Mouse (Mus musculus): ENCODE results near the gene Atp13a5. TPM values are rescaled to one million over a fixed set of nuclear protein-coding genes. Genes with fewer than 3 reads are reported as not detected.

Gene Atp13a5
- polyA plus RNA-seq, 1 experiment, result 0.03 TPM

- H3K27me3 ChIP-seq (ENCODE audit: control insufficient read depth, insufficient read depth, low read length), result no peaks in the 10 kb centered on the region
- 64% methylated on average over 5 of the region's 5 CpGs for WGBS
- H3K36me3 ChIP-seq (ENCODE audit: control insufficient read depth, insufficient read depth, low read length), result no peaks in the 10 kb centered on the region
- TF ChIP-seq CTCF (IDR thresholded peaks at IDR 0.05; ENCODE audit: borderline replicate concordance, control insufficient read depth, extremely low read depth, insufficient read depth, low read length, poor library complexity) (no peak), POLR2A (IDR thresholded peaks at IDR 0.05; ENCODE audit: control insufficient read depth, extremely low read depth, insufficient read depth, low read length, poor library complexity) (no peak)
- H3K4me3 ChIP-seq (ENCODE audit: control insufficient read depth, insufficient read depth, low read length), result no peak overlapping the region
- H3K27ac ChIP-seq (ENCODE audit: control insufficient read depth, insufficient read depth, low read length), result no peak overlapping the region
- no peak for DNase-seq
- H3K4me1 ChIP-seq (replicated peaks; ENCODE audit: control insufficient read depth, insufficient read depth, low read length), result no peaks in the 10 kb centered on the region
Measured at GRCm38 (mm10) chr16:29198461-29198860, 180.1 kb downstream of the Atp13a5 start.

- Histone ChIP-seq H3K36me3 (ENCODE audit: control insufficient read depth, insufficient read depth, low read length) (no peaks in the 10 kb centered on the region), H3K4me3 (ENCODE audit: control insufficient read depth, insufficient read depth, low read length) (no peak overlapping the region), H3K27ac (ENCODE audit: control insufficient read depth, insufficient read depth, low read length) (no peak overlapping the region), H3K27me3 (ENCODE audit: control insufficient read depth, insufficient read depth, low read length) (no peaks in the 10 kb centered on the region), H3K4me1 (replicated peaks; ENCODE audit: control insufficient read depth, insufficient read depth, low read length) (no peaks in the 10 kb centered on the region)
- TF ChIP-seq CTCF (IDR thresholded peaks at IDR 0.05; ENCODE audit: borderline replicate concordance, control insufficient read depth, extremely low read depth, insufficient read depth, low read length, poor library complexity) (no peak), POLR2A (IDR thresholded peaks at IDR 0.05; ENCODE audit: control insufficient read depth, extremely low read depth, insufficient read depth, low read length, poor library complexity) (no peak)
- no peak for DNase-seq
- 83% methylated on average over 1 of the region's 1 CpGs for WGBS
Measured at GRCm38 (mm10) chr16:29195156-29195555, 183.4 kb downstream of the Atp13a5 start.

DNA sequence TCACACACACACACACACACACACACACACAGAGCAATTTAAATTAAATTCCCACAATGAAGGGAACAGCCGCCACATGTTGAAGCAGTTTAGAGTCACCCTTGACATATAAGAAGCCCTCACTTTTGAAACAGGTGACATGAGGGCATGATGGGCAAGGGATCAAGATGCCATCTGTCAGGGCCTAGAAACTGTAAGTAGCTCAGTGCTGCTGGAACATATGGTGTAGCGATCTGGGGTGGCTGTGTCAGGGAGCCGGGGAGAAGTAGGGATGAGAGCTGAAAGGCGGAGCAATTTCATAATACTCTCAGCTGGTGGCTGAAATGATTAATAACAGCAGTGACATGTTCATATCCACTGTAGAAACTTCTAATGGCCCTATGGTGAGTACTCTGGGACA lies 184.6 kb downstream of the Atp13a5 start:
- DNase-seq, result no peak
- WGBS, result 96% methylated on average over 4 of the region's 4 CpGs
- no peaks in the 10 kb centered on the region for H3K4me1 ChIP-seq (replicated peaks; ENCODE audit: control insufficient read depth, insufficient read depth, low read length)
- no peaks in the 10 kb centered on the region for H3K36me3 ChIP-seq (ENCODE audit: control insufficient read depth, insufficient read depth, low read length)
- no peak for TF ChIP-seq CTCF (IDR thresholded peaks at IDR 0.05; ENCODE audit: borderline replicate concordance, control insufficient read depth, extremely low read depth, insufficient read depth, low read length, poor library complexity)
- no peak for TF ChIP-seq POLR2A (IDR thresholded peaks at IDR 0.05; ENCODE audit: control insufficient read depth, extremely low read depth, insufficient read depth, low read length, poor library complexity)
- H3K4me3 ChIP-seq (ENCODE audit: control insufficient read depth, insufficient read depth, low read length), result no peak overlapping the region
- no peak overlapping the region for H3K27ac ChIP-seq (ENCODE audit: control insufficient read depth, insufficient read depth, low read length)
- no peaks in the 10 kb centered on the region for H3K27me3 ChIP-seq (ENCODE audit: control insufficient read depth, insufficient read depth, low read length)

DNA sequence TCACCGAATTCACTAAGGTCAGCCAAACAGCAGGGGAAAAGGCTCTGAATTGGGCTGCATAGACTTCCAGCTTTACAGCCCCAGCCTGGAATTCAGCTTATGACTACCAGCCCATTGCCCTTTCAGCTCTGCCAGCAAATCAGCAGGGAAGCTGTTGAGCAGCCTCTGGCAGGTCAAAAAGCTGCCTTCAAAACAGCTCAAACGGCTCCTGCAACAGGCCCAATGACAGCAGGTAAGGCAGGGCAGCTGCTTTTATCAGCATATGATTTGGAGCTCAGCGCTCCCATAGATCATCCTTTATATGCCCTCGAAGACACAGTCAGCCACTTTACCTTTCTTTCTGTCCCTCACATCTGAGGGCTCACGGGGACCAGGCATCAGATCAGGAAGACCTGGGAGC lies 185.6 kb downstream of the Atp13a5 start:
- H3K4me1 ChIP-seq (replicated peaks; ENCODE audit: control insufficient read depth, insufficient read depth, low read length), result no peaks in the 10 kb centered on the region
- no peaks in the 10 kb centered on the region for H3K27me3 ChIP-seq (ENCODE audit: control insufficient read depth, insufficient read depth, low read length)
- TF ChIP-seq POLR2A (IDR thresholded peaks at IDR 0.05; ENCODE audit: control insufficient read depth, extremely low read depth, insufficient read depth, low read length, poor library complexity) (no peak), CTCF (IDR thresholded peaks at IDR 0.05; ENCODE audit: borderline replicate concordance, control insufficient read depth, extremely low read depth, insufficient read depth, low read length, poor library complexity) (no peak)
- no peak overlapping the region for H3K4me3 ChIP-seq (ENCODE audit: control insufficient read depth, insufficient read depth, low read length)
- H3K36me3 ChIP-seq (ENCODE audit: control insufficient read depth, insufficient read depth, low read length), result no peaks in the 10 kb centered on the region
- WGBS, result 29% methylated on average over 5 of the region's 5 CpGs
- no peak overlapping the region for H3K27ac ChIP-seq (ENCODE audit: control insufficient read depth, insufficient read depth, low read length)
- no peak for DNase-seq

Other genes starting within 250 kb of the Atp13a5 start
- gene Hrasls, start 169.0 kb downstream of the Atp13a5 start, polyA plus RNA-seq (2012; rRNA removed), result 1.0 TPM in 1 of 2 replicates, not detected in the other
- 0.15 and 0.18 TPM in 2 replicates for gene Atp13a4, start 166.1 kb upstream of the Atp13a5 start, polyA plus RNA-seq (2012; rRNA removed)
- 11.9 and 13.3 TPM in 2 replicates for gene Opa1, start 200.6 kb upstream of the Atp13a5 start, polyA plus RNA-seq (2012; rRNA removed)

All from thymus, adult 2 months (tissue).